In the genomic region with DNA sequence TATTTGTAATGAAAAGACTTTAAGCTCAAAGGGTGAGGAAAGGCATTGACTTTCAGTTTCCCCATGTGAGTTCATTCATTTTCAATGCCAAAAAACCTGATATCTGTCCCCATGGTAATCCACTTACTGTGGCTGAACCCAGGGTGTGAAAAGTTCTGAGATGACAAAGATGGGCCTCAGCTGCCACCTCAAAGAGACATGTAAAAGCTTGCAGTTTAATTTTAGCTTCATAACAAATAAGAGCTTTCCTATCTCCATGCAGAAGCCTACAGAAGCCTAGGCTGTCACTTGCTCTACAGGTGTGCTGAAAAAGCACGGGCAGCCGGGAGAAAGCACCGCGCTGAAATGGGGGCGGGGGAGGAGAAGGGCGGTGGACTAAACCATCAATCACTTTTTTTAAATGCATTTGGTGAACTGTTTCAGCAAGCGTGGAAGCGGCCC, we compare ENCODE assay signal across 23 mouse cellular contexts.
A peak's percentile ranks its signal among the peaks of the same experiment; 100 is the strongest.
DNase-seq lines count a peak whose midpoint lies in the region; ATAC-seq and TF ChIP-seq lines count a peak whose summit lies in the region.
"Had no signal": no experiment of that assay in that cellular context is flagged by ENCODE, and none has a peak within 500 bp of the region (broad histone marks: within the 10 kb centered on the region; RNA-seq: fewer than 3 reads in every experiment).

No protein-coding gene starts in this region.

- TF ChIP-seq CTCF in heart, postnatal 0 days (IDR thresholded peaks at IDR 0.05; ENCODE audit: low read depth), result no peak

- H3K4me2 ChIP-seq in heart, postnatal 0 days (ENCODE audit: low read depth, low read length), result no peak overlapping the region
- no peak overlapping the region for H3K4me2 ChIP-seq in limb, embryonic 11.5 days (ENCODE audit: low read depth, severe bottlenecking)
- H3K4me2 ChIP-seq: embryonic facial prominence, embryonic 13.5 days; limb, embryonic 12.5 days; liver, embryonic 13.5 days; midbrain, embryonic 11.5 days; neural tube, embryonic 12.5 days had no signal

- H3K4me1 ChIP-seq in heart, postnatal 0 days (ENCODE audit: control insufficient read depth, insufficient read depth), result peaks cover 6% of the 10 kb centered on the region; the same call in 1 of the 2 replicates
- peaks cover 20% of the 10 kb centered on the region for H3K4me1 ChIP-seq in heart, embryonic 10.5 days
- 0 out of 2 replicates have a peak, but pooled peaks cover 3% of the 10 kb centered on the region for H3K4me1 ChIP-seq in limb, embryonic 11.5 days (ENCODE audit: control insufficient read depth, insufficient read depth, low read length)
- H3K4me1 ChIP-seq in limb, embryonic 10.5 days, result peaks cover 8% of the 10 kb centered on the region; the same call in 1 of the 2 replicates
- H3K4me1 ChIP-seq: embryonic facial prominence, embryonic 13.5 days; liver, embryonic 13.5 days had no signal

- no peak overlapping the region for H3K4me3 ChIP-seq in heart, postnatal 0 days (ENCODE audit: low read depth, low read length)
- H3K4me3 ChIP-seq in heart, embryonic 10.5 days, result no peak overlapping the region
- no peak overlapping the region for H3K4me3 ChIP-seq in limb, embryonic 11.5 days (ENCODE audit: low read depth, low read length)
- no peak overlapping the region for H3K4me3 ChIP-seq in limb, embryonic 10.5 days
- H3K4me3 ChIP-seq: embryonic facial prominence, embryonic 13.5 days; hindbrain, embryonic 10.5 days; limb, embryonic 12.5 days; liver, embryonic 13.5 days; neural tube, embryonic 12.5 days had no signal

- no peak overlapping the region for H3K9ac ChIP-seq in heart, postnatal 0 days (replicated peaks; ENCODE audit: low read depth, low read length)
- no peak overlapping the region for H3K9ac ChIP-seq in limb, embryonic 11.5 days (ENCODE audit: low read length)
- H3K9ac ChIP-seq: embryonic facial prominence, embryonic 13.5 days; limb, embryonic 12.5 days; liver, embryonic 13.5 days; neural tube, embryonic 12.5 days had no signal

- peak; percentile 35 for DNase-seq in embryo, embryonic 11 days
- DNase-seq in embryo, embryonic 9.5 days (ENCODE audit: extremely low spot score), result no peak
- peak; percentile 55 for DNase-seq in heart, postnatal 0 days (ENCODE audit: low spot score)
- DNase-seq in heart, embryonic 10.5 days (ENCODE audit: low spot score), result no peak
- peak; percentile 25 for DNase-seq in limb, embryonic 11.5 days (ENCODE audit: low spot score)
- no peak for DNase-seq in limb, embryonic 10.5 days (ENCODE audit: low spot score)
- DNase-seq in thymus, postnatal 14 days, result peak; percentile 47
- DNase-seq in thymus, postnatal 36 days, result no peak
- DNase-seq: adrenal gland, adult 8-10 months; cerebellum, adult 8-10 months; gastrocnemius, postnatal 36 days; liver, embryonic 13.5 days; right cerebral cortex, postnatal 4 days had no signal

- 34% methylated on average over 8 of the region's 8 CpGs for WGBS in heart, postnatal 0 days
- WGBS in heart, embryonic 10.5 days, result 42% methylated on average over 8 of the region's 8 CpGs
- 32% methylated on average over 8 of the region's 8 CpGs for WGBS in limb, embryonic 11.5 days
- WGBS in limb, embryonic 10.5 days, result 47% methylated on average over 8 of the region's 8 CpGs

- H3K9me3 ChIP-seq in heart, postnatal 0 days (replicated peaks; ENCODE audit: control insufficient read depth, low read length), result no peaks in the 10 kb centered on the region
- no peaks in the 10 kb centered on the region for H3K9me3 ChIP-seq in heart, embryonic 10.5 days
- no peaks in the 10 kb centered on the region for H3K9me3 ChIP-seq in limb, embryonic 11.5 days (ENCODE audit: control insufficient read depth, low read length)
- H3K9me3 ChIP-seq in limb, embryonic 10.5 days (replicated peaks), result no peaks in the 10 kb centered on the region
- H3K9me3 ChIP-seq: embryonic facial prominence, embryonic 13.5 days; hindbrain, embryonic 10.5 days; limb, embryonic 12.5 days; liver, embryonic 13.5 days; neural tube, embryonic 12.5 days had no signal

- peak; percentile 62 for ATAC-seq in heart, postnatal 0 days (ENCODE audit: insufficient read depth, low read depth)
- ATAC-seq in limb, embryonic 11.5 days (ENCODE audit: insufficient number of reproducible peaks, low FRiP score, low TSS enrichment, low read depth), result no peak
- ATAC-seq: forebrain, embryonic 16.5 days; hindbrain, postnatal 0 days; intestine, postnatal 0 days; Patski had no signal

- no peaks in the 10 kb centered on the region for H3K27me3 ChIP-seq in heart, postnatal 0 days (ENCODE audit: control insufficient read depth, insufficient read depth, low read length)
- H3K27me3 ChIP-seq in heart, embryonic 10.5 days (ENCODE audit: insufficient read depth, poor library complexity, severe bottlenecking), result no peaks in the 10 kb centered on the region
- no peaks in the 10 kb centered on the region for H3K27me3 ChIP-seq in limb, embryonic 11.5 days (ENCODE audit: control insufficient read depth, insufficient read depth, low read length)
- no peaks in the 10 kb centered on the region for H3K27me3 ChIP-seq in limb, embryonic 10.5 days (ENCODE audit: low read depth, poor library complexity, severe bottlenecking)
- H3K27me3 ChIP-seq: embryonic facial prominence, embryonic 13.5 days; limb, embryonic 12.5 days; liver, embryonic 13.5 days; neural tube, embryonic 12.5 days; Patski had no signal

- H3K36me3 ChIP-seq in heart, postnatal 0 days (replicated peaks; ENCODE audit: control insufficient read depth, insufficient read depth, low read length), result no peaks in the 10 kb centered on the region
- no peaks in the 10 kb centered on the region for H3K36me3 ChIP-seq in heart, embryonic 10.5 days
- H3K36me3 ChIP-seq in limb, embryonic 11.5 days (ENCODE audit: control insufficient read depth, insufficient read depth, low read length), result no peaks in the 10 kb centered on the region
- no peaks in the 10 kb centered on the region for H3K36me3 ChIP-seq in limb, embryonic 10.5 days
- H3K36me3 ChIP-seq: embryonic facial prominence, embryonic 13.5 days; hindbrain, embryonic 10.5 days; limb, embryonic 12.5 days; liver, embryonic 13.5 days; neural tube, embryonic 12.5 days had no signal

- H3K27ac ChIP-seq in heart, postnatal 0 days (ENCODE audit: low read depth), result peak overlapping the region; percentile 41; the same call in 1 of the 2 replicates
- no peak overlapping the region for H3K27ac ChIP-seq in heart, embryonic 10.5 days
- H3K27ac ChIP-seq in limb, embryonic 11.5 days (replicated peaks; ENCODE audit: low read depth, low read length), result no peak overlapping the region
- no peak overlapping the region for H3K27ac ChIP-seq in limb, embryonic 10.5 days
- H3K27ac ChIP-seq: embryonic facial prominence, embryonic 13.5 days; hindbrain, embryonic 10.5 days; hindbrain, postnatal 0 days; limb, embryonic 12.5 days; liver, embryonic 13.5 days; macrophage; neural tube, embryonic 12.5 days had no signal

- no peak; the same call in 1 of the 2 replicates for TF ChIP-seq EP300 in heart, postnatal 0 days (IDR thresholded peaks at IDR 0.05; ENCODE audit: low read depth)

Comparison
In these comparisons a context has a peak if more than half of its experiments do, and no peak if none do; other contexts are left out.
1. DNase-seq: peak in embryo, embryonic 11 days (single experiment), heart, postnatal 0 days (single experiment), limb, embryonic 11.5 days (single experiment) and thymus, postnatal 14 days (single experiment); none in embryo, embryonic 9.5 days (single experiment), heart, embryonic 10.5 days (single experiment), limb, embryonic 10.5 days (single experiment) and thymus, postnatal 36 days (0 of 2).